Mouse (Mus musculus): ENCODE results near the gene AI182371. TPM values are rescaled to one million over a fixed set of nuclear protein-coding genes. Genes with fewer than 3 reads are reported as not detected.

AI182371 gene
- 0.12 TPM in 1 of 2 replicates, not detected in the other for polyA plus RNA-seq (2016; fragmentation: Nextera tagmentation; extraction: Ambion mirVana)

DNA sequence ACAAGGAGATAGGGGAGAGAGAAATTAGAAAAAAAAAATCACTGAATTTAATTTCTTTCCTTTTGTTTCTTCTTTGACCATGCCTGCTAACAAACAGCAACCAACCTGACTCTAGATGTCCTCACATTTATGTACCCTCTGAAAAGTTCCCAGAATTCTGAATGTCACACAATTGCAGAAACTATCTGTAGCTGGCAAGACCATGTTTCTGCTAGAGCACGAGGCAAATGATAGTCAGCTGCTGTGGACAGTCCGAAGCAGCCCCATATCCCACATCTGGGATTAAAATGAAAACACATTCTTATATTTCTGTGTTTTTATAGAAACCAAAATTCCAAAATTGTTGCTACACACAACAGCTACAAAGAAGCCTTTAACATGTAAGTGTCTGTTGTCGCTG lies at the start of gene AI182371:
AI182371 (minus strand) TSS at position 101 of the 400 bp plus-strand sequence.
- Histone ChIP-seq H3K9me3 (no peaks in the 10 kb centered on the region), H3K36me3 (no peaks in the 10 kb centered on the region), H3K4me3 (no peak within 1 kb of the TSS), H3K4me1 (replicated peaks) (no peaks in the 10 kb centered on the region), H3K27me3 (ENCODE audit: insufficient read depth, poor library complexity, severe bottlenecking) (no peaks in the 10 kb centered on the region), H3K27ac (no peak within 1 kb of the TSS)
- 90% methylated on average over 3 of the region's 3 CpGs for WGBS
- DNase-seq (ENCODE audit: low spot score), result no peak

DNA sequence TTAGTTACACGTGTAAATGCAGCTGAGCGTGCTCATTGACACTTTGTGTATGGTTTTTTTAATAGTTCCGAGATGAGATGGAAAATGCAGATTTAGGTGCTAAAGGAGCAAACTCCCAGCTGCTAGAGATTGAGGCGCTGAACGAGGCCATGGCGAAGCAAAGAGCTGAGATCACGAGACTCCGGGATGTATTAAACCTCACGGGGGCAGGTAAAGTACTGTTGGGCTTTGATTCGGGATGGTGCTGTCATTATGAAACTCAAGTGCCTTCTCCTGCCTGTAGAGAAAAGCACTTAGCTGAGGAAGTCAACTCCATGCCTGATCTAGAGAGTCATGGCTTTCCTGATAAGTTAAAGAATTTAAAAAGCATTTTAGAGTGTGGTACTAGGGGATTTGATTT lies 47.5 kb upstream of the AI182371 start:
- H3K27me3 ChIP-seq (ENCODE audit: insufficient read depth, poor library complexity, severe bottlenecking), result no peaks in the 10 kb centered on the region
- peaks cover 100% of the 10 kb centered on the region for H3K36me3 ChIP-seq
- no peak for DNase-seq (ENCODE audit: low spot score)
- H3K4me1 ChIP-seq (replicated peaks), result no peaks in the 10 kb centered on the region
- WGBS, result 93% methylated on average over 10 of the region's 10 CpGs
- no peaks in the 10 kb centered on the region for H3K9me3 ChIP-seq
- H3K27ac ChIP-seq, result no peak overlapping the region
- no peak overlapping the region for H3K4me3 ChIP-seq

- Histone ChIP-seq H3K27me3 (ENCODE audit: insufficient read depth, poor library complexity, severe bottlenecking) (no peaks in the 10 kb centered on the region), H3K9me3 (no peaks in the 10 kb centered on the region), H3K4me1 (replicated peaks) (no peaks in the 10 kb centered on the region), H3K36me3 (peaks cover 100% of the 10 kb centered on the region), H3K4me3 (no peak overlapping the region), H3K27ac (no peak overlapping the region)
- DNase-seq (ENCODE audit: low spot score), result no peak
- WGBS, result 95% methylated on average over 3 of the region's 3 CpGs
Measured at GRCm38 (mm10) chr2:35141673-35142072, 40.3 kb upstream of the AI182371 start.

- no peak for DNase-seq (ENCODE audit: low spot score)
- Histone ChIP-seq H3K4me1 (replicated peaks) (no peaks in the 10 kb centered on the region), H3K9me3 (no peaks in the 10 kb centered on the region), H3K4me3 (no peak overlapping the region), H3K27me3 (ENCODE audit: insufficient read depth, poor library complexity, severe bottlenecking) (no peaks in the 10 kb centered on the region), H3K36me3 (peaks cover 90% of the 10 kb centered on the region), H3K27ac (no peak overlapping the region)
- 96% methylated on average over 1 of the region's 1 CpGs for WGBS
Measured at GRCm38 (mm10) chr2:35138576-35138975, 37.2 kb upstream of the AI182371 start.

DNA sequence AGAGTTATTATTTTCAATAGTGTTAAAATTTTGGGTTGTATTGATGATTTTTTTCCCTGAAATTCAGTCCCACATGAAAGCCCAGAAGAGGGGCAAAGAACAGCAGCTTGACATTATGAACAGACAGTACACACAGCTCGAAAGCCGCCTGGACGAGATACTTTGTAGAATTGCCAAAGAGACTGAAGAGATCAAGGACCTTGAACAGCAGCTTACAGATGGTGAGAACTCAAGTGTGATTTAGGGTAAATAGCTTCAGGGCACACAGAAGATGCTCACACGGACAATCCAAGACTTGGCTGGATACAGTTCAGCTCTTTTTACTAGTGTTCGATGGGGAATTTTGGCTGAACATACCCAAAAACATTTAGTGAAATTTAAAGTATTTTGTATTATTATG lies 32.5 kb upstream of the AI182371 start:
- no peaks in the 10 kb centered on the region for H3K9me3 ChIP-seq
- H3K4me3 ChIP-seq, result no peak overlapping the region
- peaks cover 19% of the 10 kb centered on the region for H3K4me1 ChIP-seq (replicated peaks)
- no peak for DNase-seq (ENCODE audit: low spot score)
- WGBS, result 90% methylated on average over 5 of the region's 5 CpGs
- peaks cover 50% of the 10 kb centered on the region for H3K36me3 ChIP-seq
- no peaks in the 10 kb centered on the region for H3K27me3 ChIP-seq (ENCODE audit: insufficient read depth, poor library complexity, severe bottlenecking)
- no peak overlapping the region for H3K27ac ChIP-seq

- H3K4me1 ChIP-seq (replicated peaks), result peaks cover 19% of the 10 kb centered on the region
- no peak for DNase-seq (ENCODE audit: low spot score)
- WGBS, result 20% methylated on average over 5 of the region's 5 CpGs
- peak overlapping the region; percentile 88 for H3K27ac ChIP-seq
- H3K36me3 ChIP-seq, result peaks cover 50% of the 10 kb centered on the region
- H3K4me3 ChIP-seq, result peak overlapping the region; percentile 62
- no peaks in the 10 kb centered on the region for H3K9me3 ChIP-seq
- no peaks in the 10 kb centered on the region for H3K27me3 ChIP-seq (ENCODE audit: insufficient read depth, poor library complexity, severe bottlenecking)
Measured at GRCm38 (mm10) chr2:35132662-35133055, 31.3 kb upstream of the AI182371 start.

DNA sequence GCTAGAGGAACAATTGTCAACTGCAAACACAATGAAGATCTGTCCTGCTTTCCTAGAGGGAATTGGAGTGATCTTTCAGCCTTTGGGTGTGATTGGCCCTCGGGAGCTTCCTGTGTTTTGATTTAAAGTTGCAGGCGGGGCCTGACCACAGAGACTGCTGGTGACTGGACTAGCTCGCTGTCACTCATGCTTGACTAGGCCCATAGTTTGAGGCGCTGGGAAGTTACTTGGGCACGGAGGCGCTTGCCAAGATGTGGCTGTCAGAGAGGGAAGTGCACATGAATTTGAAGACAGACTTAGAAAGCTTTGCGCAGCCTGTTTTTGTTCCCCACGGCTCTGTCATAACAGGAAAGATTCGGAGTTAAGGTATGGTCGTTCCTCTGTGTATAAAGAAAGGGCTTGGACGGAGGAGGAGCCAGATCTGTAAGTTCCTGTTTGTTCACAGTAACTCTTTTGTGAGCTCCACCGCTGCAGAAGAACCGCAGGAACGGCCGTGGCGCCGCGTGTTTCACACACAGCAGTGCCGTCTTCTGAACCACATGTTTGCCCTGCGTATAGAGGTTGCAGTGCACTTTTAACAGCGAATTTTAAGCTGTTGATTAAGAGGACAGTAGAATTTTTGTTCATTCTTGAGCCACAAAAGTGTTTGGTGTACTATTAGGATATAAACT lies 30.8 kb upstream of the AI182371 start:
- Histone ChIP-seq H3K4me1 (replicated peaks) (peaks cover 19% of the 10 kb centered on the region), H3K4me3 (peak overlapping the region; percentile 62), H3K27me3 (ENCODE audit: insufficient read depth, poor library complexity, severe bottlenecking) (no peaks in the 10 kb centered on the region), H3K9me3 (no peaks in the 10 kb centered on the region), H3K36me3 (peaks cover 48% of the 10 kb centered on the region), H3K27ac (peak overlapping the region; percentile 88)
- WGBS, result under 1% methylated on average over 21 of the region's 21 CpGs
- DNase-seq (ENCODE audit: low spot score), result peak; percentile 94

- peak overlapping the region; percentile 88 for H3K27ac ChIP-seq
- H3K4me1 ChIP-seq (replicated peaks), result peaks cover 19% of the 10 kb centered on the region
- H3K9me3 ChIP-seq, result no peaks in the 10 kb centered on the region
- DNase-seq (ENCODE audit: low spot score), result no peak
- H3K27me3 ChIP-seq (ENCODE audit: insufficient read depth, poor library complexity, severe bottlenecking), result no peaks in the 10 kb centered on the region
- H3K36me3 ChIP-seq, result peaks cover 41% of the 10 kb centered on the region
- peak overlapping the region; percentile 62 for H3K4me3 ChIP-seq
Measured at GRCm38 (mm10) chr2:35131491-35131890, 30.1 kb upstream of the AI182371 start.

GRCm38 (mm10) chr2:35124716-35125115 lies 23.4 kb upstream of the AI182371 start:
- no peaks in the 10 kb centered on the region for H3K4me1 ChIP-seq (replicated peaks)
- no peak for DNase-seq (ENCODE audit: low spot score)
- H3K27me3 ChIP-seq (ENCODE audit: insufficient read depth, poor library complexity, severe bottlenecking), result no peaks in the 10 kb centered on the region
- H3K36me3 ChIP-seq, result peaks cover 47% of the 10 kb centered on the region
- H3K4me3 ChIP-seq, result no peak overlapping the region
- H3K9me3 ChIP-seq, result no peaks in the 10 kb centered on the region
- WGBS, result 77% methylated on average over 7 of the region's 7 CpGs
- H3K27ac ChIP-seq, result no peak overlapping the region

GRCm38 (mm10) chr2:35110521-35110920 lies 9.2 kb upstream of the AI182371 start:
- H3K27ac ChIP-seq, result no peak overlapping the region
- WGBS, result 87% methylated on average over 2 of the region's 2 CpGs
- no peaks in the 10 kb centered on the region for H3K9me3 ChIP-seq
- 0 out of 2 replicates have a peak overlapping the region, but pooled peaks have one; percentile 92 for H3K4me3 ChIP-seq
- DNase-seq (ENCODE audit: low spot score), result no peak
- H3K36me3 ChIP-seq, result peaks cover 15% of the 10 kb centered on the region
- no peaks in the 10 kb centered on the region for H3K27me3 ChIP-seq (ENCODE audit: insufficient read depth, poor library complexity, severe bottlenecking)
- peaks cover 13% of the 10 kb centered on the region for H3K4me1 ChIP-seq (replicated peaks)

DNA sequence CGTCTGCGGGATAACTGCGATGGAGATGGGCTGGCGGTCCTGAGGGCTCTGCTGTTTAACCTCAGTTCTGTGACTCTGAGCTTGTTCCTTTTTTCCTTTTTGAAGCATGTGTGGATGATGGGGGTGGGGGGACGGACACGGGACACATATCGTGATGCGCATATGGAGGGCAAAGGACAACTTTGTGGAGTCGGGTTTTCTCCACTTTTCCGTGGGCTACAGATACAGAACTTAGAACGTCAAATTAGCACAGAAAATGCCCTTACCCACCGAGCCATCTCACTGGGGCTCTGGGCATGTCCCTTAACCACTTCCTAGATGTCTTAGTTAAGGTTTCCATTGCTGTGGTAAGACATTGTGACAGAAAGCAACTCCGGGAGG lies 8.6 kb upstream of the AI182371 start:
- H3K27ac ChIP-seq, result peak overlapping the region; percentile 95
- no peaks in the 10 kb centered on the region for H3K27me3 ChIP-seq (ENCODE audit: insufficient read depth, poor library complexity, severe bottlenecking)
- H3K4me1 ChIP-seq (replicated peaks), result peaks cover 13% of the 10 kb centered on the region
- H3K9me3 ChIP-seq, result no peaks in the 10 kb centered on the region
- H3K36me3 ChIP-seq, result peaks cover 9% of the 10 kb centered on the region
- DNase-seq (ENCODE audit: low spot score), result no peak
- 1% methylated on average over 13 of the region's 13 CpGs for WGBS
- peak overlapping the region; percentile 92 for H3K4me3 ChIP-seq

DNA sequence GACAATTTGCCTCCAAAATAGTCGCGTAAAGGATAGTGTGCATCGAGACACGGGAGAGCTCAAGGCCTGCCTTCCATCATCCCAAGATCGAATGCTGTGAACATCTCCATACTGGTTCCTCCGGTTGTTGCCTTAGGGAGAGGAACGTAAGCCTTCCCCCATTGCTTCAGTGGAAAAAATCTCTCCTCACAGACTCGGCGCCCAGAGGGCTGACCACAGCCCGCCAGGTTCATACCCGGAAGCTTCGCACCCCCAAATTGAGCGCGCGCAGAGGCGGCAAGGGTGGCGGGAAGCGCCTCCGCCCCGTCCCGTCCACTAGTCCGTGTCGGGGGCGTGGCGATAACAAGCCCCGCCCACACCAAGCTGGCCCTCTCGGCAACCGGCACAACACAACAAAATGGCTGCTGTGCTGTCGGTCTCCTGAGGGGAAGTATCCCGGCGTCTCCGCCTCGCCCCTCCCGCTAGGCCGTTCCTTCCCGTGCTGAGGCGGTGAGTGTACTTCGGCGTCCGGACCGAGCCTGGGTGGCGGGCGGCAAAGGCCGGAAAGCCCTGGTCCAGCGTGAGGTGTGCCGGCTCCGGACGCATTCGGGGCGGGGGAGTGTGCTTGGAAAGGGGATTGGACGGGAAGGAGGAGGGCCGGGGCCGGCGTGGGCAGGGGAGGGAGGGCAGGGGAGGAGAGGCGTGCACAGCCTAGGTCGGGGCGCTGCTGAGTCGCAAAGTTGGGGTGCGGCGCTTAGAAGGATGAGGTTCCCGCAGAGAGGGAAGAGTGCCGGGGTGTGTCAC lies 8.0 kb upstream of the AI182371 start, which contains the start of gene Cntrl:
Cntrl (plus strand) TSS at position 352 of the 783 bp plus-strand sequence.
- Histone ChIP-seq H3K4me1 (replicated peaks) (peaks cover 13% of the 10 kb centered on the region), H3K4me3 (peak within 1 kb of the TSS; percentile 92), H3K27ac (peak within 1 kb of the TSS; percentile 95), H3K9me3 (no peaks in the 10 kb centered on the region), H3K36me3 (peaks cover 7% of the 10 kb centered on the region), H3K27me3 (ENCODE audit: insufficient read depth, poor library complexity, severe bottlenecking) (no peaks in the 10 kb centered on the region)
- under 1% methylated on average over 62 of the region's 62 CpGs for WGBS
- peak; percentile 96 for DNase-seq (ENCODE audit: low spot score)

DNA sequence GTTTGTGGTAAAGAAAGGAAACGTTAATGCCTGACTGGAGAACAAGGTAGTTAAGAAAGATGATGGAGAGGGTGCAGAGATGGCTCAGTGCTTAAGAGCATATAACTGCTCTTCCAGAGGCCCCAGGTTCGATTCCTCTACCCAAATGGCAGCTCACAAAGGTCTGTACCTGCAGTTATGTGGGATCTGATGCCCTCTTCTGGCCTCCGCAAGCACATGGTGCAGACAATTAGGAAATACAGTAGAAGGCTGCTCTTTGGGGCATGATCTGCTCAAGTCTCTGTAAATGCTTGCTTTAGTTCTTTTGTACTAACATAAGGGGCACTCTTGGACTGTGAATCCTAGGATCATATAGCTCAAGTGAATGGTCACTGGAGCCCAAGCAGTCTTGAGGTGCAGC lies 7.4 kb upstream of the AI182371 start:
- WGBS, result 31% methylated on average over 3 of the region's 3 CpGs
- Histone ChIP-seq H3K36me3 (peaks cover 4% of the 10 kb centered on the region), H3K27ac (peak overlapping the region; percentile 95), H3K4me3 (peak overlapping the region; percentile 92), H3K9me3 (no peaks in the 10 kb centered on the region), H3K4me1 (replicated peaks) (peaks cover 13% of the 10 kb centered on the region), H3K27me3 (ENCODE audit: insufficient read depth, poor library complexity, severe bottlenecking) (no peaks in the 10 kb centered on the region)
- peak; percentile 50 for DNase-seq (ENCODE audit: low spot score)
